In genomic region chr8:124260371-124260770, GRCm38 (mm10) we compare ENCODE assay signal across 15 mouse cellular contexts. TPM values are rescaled to one million over a fixed set of nuclear protein-coding genes. Genes with fewer than 3 reads are reported as not detected.
DNase-seq lines count a peak whose midpoint lies in the region; ATAC-seq and TF ChIP-seq lines count a peak whose summit lies in the region.
"Had no signal": no experiment of that assay in that cellular context is flagged by ENCODE, and none has a peak within 500 bp of the region (broad histone marks: within the 10 kb centered on the region; RNA-seq: fewer than 3 reads in every experiment).

No protein-coding gene starts in this region.

- H3K9me3 ChIP-seq in intestine, embryonic 15.5 days: no peaks in the 10 kb centered on the region
- no peaks in the 10 kb centered on the region for H3K9me3 ChIP-seq in intestine, postnatal 0 days (ENCODE audit: control insufficient read depth)
- no peaks in the 10 kb centered on the region for H3K9me3 ChIP-seq in hindbrain, embryonic 16.5 days (ENCODE audit: control insufficient read depth, low read length)
- H3K9me3 ChIP-seq: embryonic facial prominence, embryonic 10.5 days; hindbrain, embryonic 12.5 days; kidney, embryonic 15.5 days; stomach, embryonic 15.5 days had no signal

- peak; percentile 64 for DNase-seq in thymus, postnatal 0 days (ENCODE audit: low spot score)
- no peak for DNase-seq in thymus, postnatal 10 days (ENCODE audit: low spot score in 2 of 2)
- DNase-seq in induced T-regulatory cell, adult 2 months (ENCODE audit: low read depth): peak; percentile 68
- DNase-seq in thymus, postnatal 36 days: peak; percentile 26 to 45
- DNase-seq in cerebellum, adult 11-12 months: no peak
- DNase-seq: adrenal gland, postnatal 36 days; lung, postnatal 4 days; right cerebral cortex, postnatal 4 days had no signal

- H3K4me1 ChIP-seq in intestine, embryonic 15.5 days (replicated peaks): peaks cover 63% of the 10 kb centered on the region
- peaks cover 9% of the 10 kb centered on the region; the same call in 1 of the 2 replicates for H3K4me1 ChIP-seq in intestine, postnatal 0 days (replicated peaks; ENCODE audit: control insufficient read depth, insufficient read depth, low read length)
- peaks cover 44% of the 10 kb centered on the region for H3K4me1 ChIP-seq in hindbrain, embryonic 16.5 days (ENCODE audit: control insufficient read depth, insufficient read depth, low read depth, low read length)

- H3K27ac ChIP-seq in intestine, embryonic 15.5 days: 0 out of 2 replicates have a peak overlapping the region, but pooled peaks have one; percentile 17
- H3K27ac ChIP-seq in intestine, postnatal 0 days (ENCODE audit: low read depth, low read length): no peak overlapping the region
- H3K27ac ChIP-seq in hindbrain, embryonic 16.5 days (ENCODE audit: low read depth, low read length): no peak overlapping the region
- H3K27ac ChIP-seq: embryonic facial prominence, embryonic 10.5 days; hindbrain, embryonic 12.5 days; kidney, embryonic 15.5 days; stomach, embryonic 15.5 days had no signal

- ATAC-seq in intestine, embryonic 15.5 days: no peak
- no peak for ATAC-seq in intestine, postnatal 0 days
- no peak for ATAC-seq in hindbrain, embryonic 16.5 days

- H3K9ac ChIP-seq in intestine, embryonic 15.5 days: no peak overlapping the region
- H3K9ac ChIP-seq in intestine, postnatal 0 days (ENCODE audit: low read depth, low read length): no peak overlapping the region
- H3K9ac ChIP-seq in hindbrain, embryonic 16.5 days (ENCODE audit: low read depth, low read length): no peak overlapping the region
- H3K9ac ChIP-seq: hindbrain, embryonic 12.5 days; kidney, embryonic 15.5 days; stomach, embryonic 15.5 days had no signal

- no peaks in the 10 kb centered on the region for H3K36me3 ChIP-seq in intestine, embryonic 15.5 days
- H3K36me3 ChIP-seq in intestine, postnatal 0 days (ENCODE audit: control insufficient read depth, insufficient read depth): no peaks in the 10 kb centered on the region
- no peaks in the 10 kb centered on the region for H3K36me3 ChIP-seq in hindbrain, embryonic 16.5 days (ENCODE audit: control insufficient read depth, insufficient read depth, low read length)
- H3K36me3 ChIP-seq: hindbrain, embryonic 12.5 days; kidney, embryonic 15.5 days; stomach, embryonic 15.5 days had no signal

- no peaks in the 10 kb centered on the region for H3K27me3 ChIP-seq in intestine, embryonic 15.5 days (replicated peaks)
- H3K27me3 ChIP-seq in intestine, postnatal 0 days (replicated peaks; ENCODE audit: control insufficient read depth, insufficient read depth, low read length): no peaks in the 10 kb centered on the region
- no peaks in the 10 kb centered on the region for H3K27me3 ChIP-seq in hindbrain, embryonic 16.5 days (replicated peaks; ENCODE audit: control insufficient read depth, insufficient read depth, low read length)
- H3K27me3 ChIP-seq: hindbrain, embryonic 12.5 days; kidney, embryonic 15.5 days; stomach, embryonic 15.5 days had no signal

- no peak overlapping the region for H3K4me3 ChIP-seq in intestine, embryonic 15.5 days (replicated peaks)
- H3K4me3 ChIP-seq in intestine, postnatal 0 days (ENCODE audit: low read depth, low read length): no peak overlapping the region
- H3K4me3 ChIP-seq in hindbrain, embryonic 16.5 days (ENCODE audit: low read length): no peak overlapping the region
- H3K4me3 ChIP-seq: embryonic facial prominence, embryonic 10.5 days; hindbrain, embryonic 12.5 days; kidney, embryonic 15.5 days; stomach, embryonic 15.5 days had no signal

- TF ChIP-seq CTCF in intestine, postnatal 0 days (IDR thresholded peaks at IDR 0.05; ENCODE audit: low read depth): no peak

- H3K4me2 ChIP-seq in intestine, embryonic 15.5 days (replicated peaks): no peak overlapping the region; the same call in 1 of the 2 replicates
- no peak overlapping the region for H3K4me2 ChIP-seq in intestine, postnatal 0 days (replicated peaks; ENCODE audit: low read depth)
- H3K4me2 ChIP-seq in hindbrain, embryonic 16.5 days (ENCODE audit: low read length): no peak overlapping the region
- H3K4me2 ChIP-seq: hindbrain, embryonic 12.5 days; kidney, embryonic 15.5 days; stomach, embryonic 15.5 days had no signal

- 53% methylated on average over 12 of the region's 12 CpGs for WGBS in intestine, embryonic 15.5 days
- WGBS in intestine, postnatal 0 days: 68% methylated on average over 12 of the region's 12 CpGs
- WGBS in hindbrain, embryonic 16.5 days: 61% methylated on average over 12 of the region's 12 CpGs

RNA-seq across cellular contexts. Expression of gene Galnt2, which starts 29.2 kb away (rescaled TPM):
- polyA plus RNA-seq in intestine, embryonic 15.5 days (2015; fragmentation: Nextera tagmentation; extraction: Ambion mirVana): 58.8 and 66.9 TPM in 2 replicates
- polyA plus RNA-seq in intestine, postnatal 0 days (2015; fragmentation: Nextera tagmentation; extraction: Ambion mirVana): 44.0 and 48.7 TPM in 2 replicates
- 70.9 and 73.9 TPM in 2 replicates for polyA plus RNA-seq in thymus, postnatal 0 days (2015; fragmentation: Nextera tagmentation; extraction: Ambion mirVana)
- 33.8 and 40.2 TPM in 2 replicates for polyA plus RNA-seq in hindbrain, embryonic 16.5 days (2015; fragmentation: Nextera tagmentation; extraction: Ambion mirVana)

Comparison
In these comparisons a context has a peak if more than half of its experiments do, and no peak if none do; other contexts are left out.
1. DNase-seq: peak in thymus, postnatal 0 days (single experiment), induced T-regulatory cell, adult 2 months (single experiment) and thymus, postnatal 36 days (2 of 2); none in thymus, postnatal 10 days (0 of 2) and cerebellum, adult 11-12 months (single experiment).